Mouse (Mus musculus) olfactory bulb, adult 2 months (tissue): ENCODE data around the gene Anks1.

Experiments used
- CTCF ChIP-seq: fragments of 200-500 bp; IDR thresholded peaks from 2 replicates; pipeline ENCODE4 v1.5.1; 2012; ENCODE audit warnings: low read depth, mild to moderate bottlenecking, low read length, moderate library complexity; ENCODE audit not compliant: insufficient read depth
- POLR2A ChIP-seq: fragments of 200-500 bp; IDR thresholded peaks from 2 replicates; pipeline ENCODE4 v1.6.1; 2012; ENCODE audit warnings: mild to moderate bottlenecking, low read depth, low read length, moderate library complexity; ENCODE audit not compliant: insufficient read depth

DNA sequence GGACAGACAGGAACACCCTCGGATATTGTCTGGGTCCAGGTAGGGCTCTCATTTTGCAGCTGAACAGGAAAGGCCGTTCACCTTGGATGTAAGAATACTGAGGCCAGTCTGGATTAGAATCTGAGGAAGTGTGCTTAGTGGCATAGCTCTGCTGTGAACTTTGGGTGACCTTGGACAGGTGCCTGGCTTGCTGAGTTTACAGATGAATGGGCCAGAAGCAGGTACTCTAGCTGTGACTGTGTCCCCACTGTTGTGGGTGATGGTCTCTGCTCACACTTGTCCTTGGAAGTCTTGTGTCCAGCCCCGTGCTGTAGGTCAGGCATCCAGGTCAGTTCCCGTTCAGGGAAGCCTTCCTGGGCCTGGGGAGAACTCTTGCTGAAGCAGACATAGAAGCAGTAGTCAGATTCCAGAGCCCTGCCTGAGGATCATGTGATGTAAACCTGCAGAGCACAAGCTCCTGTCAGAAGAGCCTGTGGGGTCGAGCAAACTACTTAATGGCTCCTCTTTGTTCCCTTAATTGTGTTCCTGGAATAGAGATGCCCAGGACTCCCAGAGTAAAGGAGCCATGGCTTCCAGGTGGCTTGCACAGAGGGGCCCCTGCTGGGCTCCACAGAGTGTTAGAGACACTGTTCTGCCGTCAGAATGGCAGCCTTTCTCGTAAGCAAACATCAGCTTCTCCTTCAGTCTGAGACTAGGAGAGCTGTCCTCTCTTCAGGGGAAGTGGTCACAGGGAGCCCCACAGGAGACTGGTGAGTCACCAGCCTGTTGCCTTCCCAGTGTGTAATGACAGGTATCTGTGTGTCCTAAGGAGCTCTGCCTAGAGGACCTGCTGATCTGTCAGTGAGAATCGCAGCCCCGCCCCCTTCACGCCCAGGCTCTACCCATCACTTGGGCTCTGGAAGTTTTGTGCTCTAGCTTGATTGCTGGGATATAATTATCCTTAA, 85.2 kb downstream of the Anks1 start:
- TF ChIP-seq CTCF (no peak), POLR2A (no peak)
